Mouse (Mus musculus): Measurements from ENCODE around the gene Pecam1.
A peak's percentile ranks its signal among the peaks of the same experiment; 100 is the strongest.

Pecam1 gene

GRCm38 (mm10) chr11:106695917-106696316, 54.5 kb downstream of the Pecam1 start:
- DNase-seq (ENCODE audit: low spot score in 2 of 2), result no peak

- no peak for DNase-seq (ENCODE audit: low spot score in 2 of 2)
Measured at GRCm38 (mm10) chr11:106692890-106693289, 57.5 kb downstream of the Pecam1 start.

GRCm38 (mm10) chr11:106688375-106688774, 62.1 kb downstream of the Pecam1 start:
- no peak for DNase-seq (ENCODE audit: low spot score in 2 of 2)

GRCm38 (mm10) chr11:106687293-106687692, 63.1 kb downstream of the Pecam1 start:
- no peak for DNase-seq (ENCODE audit: low spot score in 2 of 2)

- DNase-seq (ENCODE audit: low spot score in 2 of 2), result no peak
Measured at GRCm38 (mm10) chr11:106684027-106684426, 66.4 kb downstream of the Pecam1 start.

GRCm38 (mm10) chr11:106683345-106683744, 67.1 kb downstream of the Pecam1 start:
- DNase-seq (ENCODE audit: low spot score in 2 of 2), result no peak

- DNase-seq (ENCODE audit: low spot score in 2 of 2), result no peak
Measured at GRCm38 (mm10) chr11:106681138-106681537, 69.3 kb downstream of the Pecam1 start.

- no peak for DNase-seq (ENCODE audit: low spot score in 2 of 2)
Measured at GRCm38 (mm10) chr11:106679874-106680273, 70.6 kb downstream of the Pecam1 start.

GRCm38 (mm10) chr11:106677910-106678591, 72.4 kb downstream of the Pecam1 start:
- peak; percentile 68 to 77 for DNase-seq (ENCODE audit: low spot score in 2 of 2)

- no peak for DNase-seq (ENCODE audit: low spot score in 2 of 2)
Measured at GRCm38 (mm10) chr11:106677331-106677730, 73.1 kb downstream of the Pecam1 start.

- DNase-seq (ENCODE audit: low spot score in 2 of 2), result no peak
Measured at GRCm38 (mm10) chr11:106675875-106676274, 74.6 kb downstream of the Pecam1 start.

- no peak for DNase-seq (ENCODE audit: low spot score in 2 of 2)
Measured at GRCm38 (mm10) chr11:106675201-106675726, 75.2 kb downstream of the Pecam1 start.

- peak in 1 of 2 experiments; percentile 31 for DNase-seq (ENCODE audit: low spot score in 2 of 2)
Measured at GRCm38 (mm10) chr11:106674612-106675153, 75.7 kb downstream of the Pecam1 start.

GRCm38 (mm10) chr11:106673727-106674611, 76.5 kb downstream of the Pecam1 start:
- DNase-seq (ENCODE audit: low spot score in 2 of 2), result no peak

- no peak for DNase-seq (ENCODE audit: low spot score in 2 of 2)
Measured at GRCm38 (mm10) chr11:106672919-106673505, 77.4 kb downstream of the Pecam1 start.

- DNase-seq (ENCODE audit: low spot score in 2 of 2), result no peak
Measured at GRCm38 (mm10) chr11:106671801-106672200, 78.6 kb downstream of the Pecam1 start.

GRCm38 (mm10) chr11:106670951-106671478, 79.4 kb downstream of the Pecam1 start:
- DNase-seq (ENCODE audit: low spot score in 2 of 2), result no peak

- DNase-seq (ENCODE audit: low spot score in 2 of 2), result no peak
Measured at GRCm38 (mm10) chr11:106670266-106670665, 80.2 kb downstream of the Pecam1 start.

GRCm38 (mm10) chr11:106669873-106670173, 80.6 kb downstream of the Pecam1 start:
- no peak for DNase-seq (ENCODE audit: low spot score in 2 of 2)

- no peak for DNase-seq (ENCODE audit: low spot score in 2 of 2)
Measured at GRCm38 (mm10) chr11:106669102-106669872, 81.1 kb downstream of the Pecam1 start.

GRCm38 (mm10) chr11:106668336-106668735, 82.1 kb downstream of the Pecam1 start:
- no peak for DNase-seq (ENCODE audit: low spot score in 2 of 2)
